Mouse (Mus musculus) 416B (cell line): ENCODE measurements around the gene Nr4a2.

Source experiments
- DNase-seq: peaks from one replicate; pipeline ENCODE4 v3.0.0; 2011; ENCODE audit warnings: low read depth

The Nr4a2 gene

GRCm38 (mm10) chr2:57123991-57124840 lies at the start of gene Nr4a2:
Gene Nr4a2, minus strand, starts transcription at chr2:57124003.
- peak; percentile 84 for DNase-seq

GRCm38 (mm10) chr2:57165416-57165815 lies 41.6 kb upstream of the Nr4a2 start:
- DNase-seq: peak; percentile 33

- no peak for DNase-seq
These were observed 33.0 kb upstream of the Nr4a2 start for GRCm38 (mm10) chr2:57156814-57157213.

GRCm38 (mm10) chr2:57149796-57150195 lies 26.0 kb upstream of the Nr4a2 start:
- DNase-seq: no peak

GRCm38 (mm10) chr2:57148231-57148630 lies 24.4 kb upstream of the Nr4a2 start:
- DNase-seq: no peak

GRCm38 (mm10) chr2:57145646-57146421 lies 22.0 kb upstream of the Nr4a2 start:
- no peak for DNase-seq

- DNase-seq: no peak
These were observed 14.8 kb upstream of the Nr4a2 start for GRCm38 (mm10) chr2:57138594-57138993.

- DNase-seq: no peak
These were observed 3.7 kb upstream of the Nr4a2 start for GRCm38 (mm10) chr2:57127461-57127860.

GRCm38 (mm10) chr2:57125891-57126290 lies 2.1 kb upstream of the Nr4a2 start:
- no peak for DNase-seq

GRCm38 (mm10) chr2:57122986-57123980 lies 520 bp downstream of the Nr4a2 start:
- peak; percentile 74 for DNase-seq

- DNase-seq: no peak
These were observed 2.7 kb downstream of the Nr4a2 start for GRCm38 (mm10) chr2:57121110-57121509.

GRCm38 (mm10) chr2:57117201-57117951 lies 6.4 kb downstream of the Nr4a2 start:
- peak; percentile 96 for DNase-seq

GRCm38 (mm10) chr2:57116366-57117200 lies 7.2 kb downstream of the Nr4a2 start:
- peak; percentile 89 for DNase-seq

GRCm38 (mm10) chr2:57115864-57116365 lies 7.9 kb downstream of the Nr4a2 start:
- peak; percentile 70 for DNase-seq

- DNase-seq: peak; percentile 51
These were observed 8.5 kb downstream of the Nr4a2 start for GRCm38 (mm10) chr2:57115181-57115863.

GRCm38 (mm10) chr2:57114211-57115151 lies 9.3 kb downstream of the Nr4a2 start:
- DNase-seq: peak; percentile 87

GRCm38 (mm10) chr2:57113431-57113830 lies 10.4 kb downstream of the Nr4a2 start:
- no peak for DNase-seq

- no peak for DNase-seq
These were observed 10.9 kb downstream of the Nr4a2 start for GRCm38 (mm10) chr2:57112949-57113348.
